Mouse (Mus musculus) embryonic facial prominence, embryonic 14.5 days (tissue): ENCODE results near the gene Cc2d2b. TPM values are rescaled to one million over a fixed set of nuclear protein-coding genes. Genes with fewer than 3 reads are reported as not detected.

ENCODE experiments used
- ATAC-seq: fragments of 200-750 bp; cut with Nextera tagmentation; 2 replicates; pipeline ENCODE4 v1.8.0; 2017; ENCODE audit warnings: low read depth, moderate number of reproducible peaks, moderate TSS enrichment
- DNase-seq: peaks from one replicate; pipeline ENCODE4 v3.0.0-alpha.2; 2015; ENCODE audit warnings: low spot score
- H3K27ac ChIP-seq: fragments of 300-500 bp; sonication (generic); replicated peaks from 2 replicates; pipeline ENCODE4 v1.5.1; 2014; ENCODE audit warnings: low read depth, mild to moderate bottlenecking, low read length, moderate library complexity
- H3K27me3 ChIP-seq: fragments of 300-500 bp; sonication (generic); replicated peaks from 2 replicates; pipeline ENCODE4 v1.6.1; 2014; ENCODE audit warnings: low read length; ENCODE audit not compliant: control insufficient read depth, insufficient read depth
- H3K36me3 ChIP-seq: fragments of 300-500 bp; sonication (generic); 2 replicates; pipeline ENCODE4 v1.6.1; 2014; ENCODE audit warnings: low read length, mixed read lengths; ENCODE audit not compliant: control insufficient read depth, insufficient read depth
- H3K4me1 ChIP-seq: fragments of 300-500 bp; sonication (generic); 2 replicates; pipeline ENCODE4 v1.6.1; 2014; ENCODE audit warnings: antibody characterized with exemption, low read length; ENCODE audit not compliant: control insufficient read depth, insufficient read depth
- H3K4me2 ChIP-seq: fragments of 300-500 bp; sonication (generic); 2 replicates; pipeline ENCODE4 v1.6.1; 2014; ENCODE audit warnings: low read depth, mild to moderate bottlenecking, low read length, moderate library complexity, mixed read lengths
- H3K4me3 ChIP-seq: fragments of 300-500 bp; sonication (generic); 2 replicates; pipeline ENCODE4 v1.5.1; 2014; ENCODE audit warnings: low read depth, mild to moderate bottlenecking, low read length
- H3K9ac ChIP-seq: fragments of 300-500 bp; sonication (generic); 2 replicates; pipeline ENCODE4 v1.6.1; 2014; ENCODE audit warnings: low read depth, mild to moderate bottlenecking, low read length, moderate library complexity, mixed read lengths
- H3K9me3 ChIP-seq: fragments of 300-500 bp; sonication (generic); 2 replicates; pipeline ENCODE4 v1.6.1; 2016; ENCODE audit warnings: low read length; ENCODE audit not compliant: control insufficient read depth
- WGBS: fragments of 180-500 bp; shearing (Covaris S2); extraction: QIAGEN DNeasy Blood & Tissue Kit; methylation state at CpG from one replicate; pipeline ENCODE4 v1.1.7; 2014; 5-methylcytosine and 5-hydroxymethylcytosine counted together
- polyA plus RNA-seq: library from polyadenylated mRNA; unstranded; fragments of >200 nt; fragmentation: Nextera tagmentation; extraction: Ambion mirVana; gene quantifications from 2 replicates; pipeline ENCODE4 v1.2.1, GENCODE M21; 2014

The Cc2d2b gene
- polyA plus RNA-seq, 1 experiment from 2014 or later = not detected

DNA sequence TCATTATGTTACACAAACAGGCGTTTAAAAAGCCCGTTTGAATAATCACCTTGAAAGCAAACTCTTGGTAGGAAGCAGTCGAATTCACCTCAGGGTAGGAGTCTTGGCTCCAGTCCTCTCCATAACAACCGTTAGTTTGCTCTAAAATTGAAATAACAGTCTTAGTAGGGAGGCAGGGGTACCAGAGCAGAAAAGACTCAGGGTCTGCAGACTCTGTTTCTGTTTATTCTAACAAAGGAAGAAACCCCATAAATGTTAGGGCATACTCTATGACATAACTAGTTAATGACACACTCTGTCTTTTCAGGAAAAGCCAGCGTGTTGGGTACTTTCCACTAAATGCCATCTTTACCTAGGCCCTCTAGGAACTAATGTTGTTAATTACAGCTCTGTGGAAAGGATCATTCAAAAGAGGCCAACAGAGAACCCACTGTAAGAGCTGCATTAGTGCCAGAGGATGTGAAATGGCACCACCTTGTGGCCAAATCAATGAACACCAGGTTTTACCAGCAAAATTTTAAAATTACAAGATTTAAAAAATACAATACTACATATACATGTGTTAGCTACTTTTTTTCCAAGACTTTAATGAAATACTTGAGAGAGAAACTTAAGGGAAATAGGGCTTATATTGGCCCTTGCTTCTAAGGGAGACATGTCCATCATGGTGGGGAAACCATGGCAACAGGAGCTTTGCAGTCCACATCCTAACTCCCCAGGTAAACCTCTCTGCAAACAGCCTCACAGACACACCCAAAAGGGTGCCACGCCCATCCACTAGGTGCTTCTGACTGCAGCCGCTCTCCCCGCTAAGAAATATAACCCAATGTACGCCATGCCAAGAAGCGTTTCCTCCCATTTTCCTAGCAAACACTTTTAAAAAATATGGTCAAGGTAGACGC is 26.2 kb upstream of the Cc2d2b start:
- no peaks in the 10 kb centered on the region for H3K36me3 ChIP-seq
- ATAC-seq (peak; percentile 64; the same call in 1 of the 2 replicates), DNase-seq (peak; percentile 85)
- H3K4me3 ChIP-seq = no peak overlapping the region
- no peaks in the 10 kb centered on the region for H3K4me1 ChIP-seq
- peak overlapping the region; percentile 53 for H3K27ac ChIP-seq
- H3K27me3 ChIP-seq = no peaks in the 10 kb centered on the region
- no peak overlapping the region for H3K4me2 ChIP-seq
- 51% methylated on average over 11 of the region's 11 CpGs for WGBS
- no peaks in the 10 kb centered on the region for H3K9me3 ChIP-seq
- no peak overlapping the region for H3K9ac ChIP-seq

DNA sequence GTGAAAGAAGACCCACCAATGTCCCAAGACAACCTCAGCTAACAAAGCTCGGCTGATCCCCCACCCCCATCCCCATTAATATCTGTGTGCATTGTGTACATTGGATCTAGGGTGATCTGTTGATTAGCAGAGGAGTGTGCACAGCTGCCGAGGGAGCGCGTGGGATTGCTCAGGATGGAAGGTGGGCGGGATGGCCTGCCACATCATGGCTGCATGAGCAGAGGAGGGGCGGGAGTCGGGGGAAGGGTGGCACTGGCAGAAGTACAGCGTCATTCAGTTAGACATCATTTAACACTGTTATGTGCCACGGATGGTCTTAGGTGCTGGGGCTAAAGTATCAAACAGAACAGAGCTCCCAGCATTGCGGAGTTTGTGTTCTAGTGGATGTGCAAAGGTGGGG is 25.0 kb upstream of the Cc2d2b start:
- DNase-seq (no peak), ATAC-seq (no peak)
- Histone ChIP-seq H3K27ac (no peak overlapping the region), H3K4me2 (no peak overlapping the region), H3K9ac (no peak overlapping the region), H3K4me1 (peaks cover 3% of the 10 kb centered on the region; the same call in 1 of the 2 replicates), H3K27me3 (no peaks in the 10 kb centered on the region), H3K9me3 (no peaks in the 10 kb centered on the region), H3K36me3 (no peaks in the 10 kb centered on the region), H3K4me3 (no peak overlapping the region)
- 51% methylated on average over 10 of the region's 10 CpGs for WGBS

DNA sequence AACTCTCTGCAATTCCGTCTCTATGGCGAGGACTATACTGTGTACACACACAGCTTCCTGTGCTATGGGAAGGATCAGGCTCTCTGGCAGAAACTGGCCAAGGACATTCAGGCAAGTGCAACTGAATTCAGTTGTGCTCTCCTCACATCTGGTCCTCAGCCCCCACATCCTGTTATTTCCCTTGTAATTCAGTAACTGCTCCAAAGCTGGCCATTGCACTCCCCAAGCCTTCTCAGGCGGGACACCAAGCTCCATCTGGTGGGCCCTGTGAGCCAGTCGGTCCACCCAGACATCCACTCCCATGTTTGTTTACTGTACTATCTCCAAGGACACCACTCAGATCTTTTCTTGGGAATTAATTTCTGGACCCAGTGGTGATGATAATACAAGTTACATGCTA is 22.4 kb upstream of the Cc2d2b start:
- no peak overlapping the region for H3K4me2 ChIP-seq
- H3K27ac ChIP-seq = no peak overlapping the region
- H3K4me3 ChIP-seq = no peak overlapping the region
- H3K9me3 ChIP-seq = no peaks in the 10 kb centered on the region
- H3K9ac ChIP-seq = no peak overlapping the region
- DNase-seq (peak; percentile 46), ATAC-seq (peak; percentile 30; the same call in 1 of the 2 replicates)
- 55% methylated on average over 4 of the region's 4 CpGs for WGBS
- no peaks in the 10 kb centered on the region for H3K36me3 ChIP-seq
- H3K27me3 ChIP-seq = no peaks in the 10 kb centered on the region
- H3K4me1 ChIP-seq = peaks cover 8% of the 10 kb centered on the region

DNA sequence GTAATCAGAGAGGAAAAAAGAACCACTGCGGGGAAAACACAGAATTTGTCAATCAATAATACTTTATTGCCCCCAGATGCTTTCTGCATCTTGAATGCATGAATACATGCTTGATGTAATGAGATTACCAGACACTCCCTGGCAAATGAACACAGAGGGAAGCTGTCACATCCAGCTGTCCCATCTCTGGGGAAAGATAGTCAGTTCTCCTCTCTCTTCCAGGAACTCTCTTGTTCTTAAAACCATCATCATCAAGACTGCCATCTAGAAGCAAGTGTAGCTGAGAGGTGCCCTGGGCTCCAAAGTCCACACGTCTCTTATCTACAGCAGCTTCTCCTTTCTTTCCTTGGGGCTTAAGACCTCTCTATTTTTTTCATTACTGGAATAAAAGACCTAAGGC is 21.9 kb upstream of the Cc2d2b start:
- H3K4me1 ChIP-seq = peaks cover 8% of the 10 kb centered on the region
- no peak overlapping the region for H3K9ac ChIP-seq
- H3K4me3 ChIP-seq = no peak overlapping the region
- no peak overlapping the region for H3K27ac ChIP-seq
- no peak overlapping the region for H3K4me2 ChIP-seq
- H3K36me3 ChIP-seq = no peaks in the 10 kb centered on the region
- DNase-seq (peak; percentile 26), ATAC-seq (no peak)
- WGBS = 54% methylated on average over 2 of the region's 2 CpGs
- no peaks in the 10 kb centered on the region for H3K9me3 ChIP-seq
- H3K27me3 ChIP-seq = no peaks in the 10 kb centered on the region

DNA sequence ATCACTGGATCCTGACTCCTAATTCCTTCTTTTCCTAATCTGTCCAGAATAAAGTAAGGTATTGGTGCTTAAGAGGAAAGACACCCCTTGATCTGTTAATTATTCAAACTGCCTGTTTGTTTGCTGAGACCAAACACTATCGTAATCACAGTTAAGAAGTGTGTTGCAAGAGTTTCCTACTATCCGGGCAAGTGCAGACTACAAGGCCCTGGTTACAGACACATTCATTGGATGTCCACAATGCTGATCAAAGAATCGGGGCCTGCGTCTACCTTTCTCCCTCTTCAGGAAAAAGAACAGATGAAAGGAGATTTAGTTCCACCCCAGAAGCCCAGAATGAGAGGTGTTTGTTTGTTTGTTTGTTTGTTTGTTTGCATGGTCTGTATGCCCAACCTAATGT is 20.3 kb upstream of the Cc2d2b start:
- Histone ChIP-seq H3K27ac (0 out of 2 replicates have a peak overlapping the region, but pooled peaks have one; percentile 44), H3K9me3 (no peaks in the 10 kb centered on the region), H3K27me3 (no peaks in the 10 kb centered on the region), H3K4me1 (peaks cover 8% of the 10 kb centered on the region), H3K4me2 (no peak overlapping the region), H3K9ac (no peak overlapping the region), H3K36me3 (no peaks in the 10 kb centered on the region), H3K4me3 (no peak overlapping the region)
- DNase-seq = no peak
- WGBS = 80% methylated on average over 4 of the region's 4 CpGs
- no peak for ATAC-seq

DNA sequence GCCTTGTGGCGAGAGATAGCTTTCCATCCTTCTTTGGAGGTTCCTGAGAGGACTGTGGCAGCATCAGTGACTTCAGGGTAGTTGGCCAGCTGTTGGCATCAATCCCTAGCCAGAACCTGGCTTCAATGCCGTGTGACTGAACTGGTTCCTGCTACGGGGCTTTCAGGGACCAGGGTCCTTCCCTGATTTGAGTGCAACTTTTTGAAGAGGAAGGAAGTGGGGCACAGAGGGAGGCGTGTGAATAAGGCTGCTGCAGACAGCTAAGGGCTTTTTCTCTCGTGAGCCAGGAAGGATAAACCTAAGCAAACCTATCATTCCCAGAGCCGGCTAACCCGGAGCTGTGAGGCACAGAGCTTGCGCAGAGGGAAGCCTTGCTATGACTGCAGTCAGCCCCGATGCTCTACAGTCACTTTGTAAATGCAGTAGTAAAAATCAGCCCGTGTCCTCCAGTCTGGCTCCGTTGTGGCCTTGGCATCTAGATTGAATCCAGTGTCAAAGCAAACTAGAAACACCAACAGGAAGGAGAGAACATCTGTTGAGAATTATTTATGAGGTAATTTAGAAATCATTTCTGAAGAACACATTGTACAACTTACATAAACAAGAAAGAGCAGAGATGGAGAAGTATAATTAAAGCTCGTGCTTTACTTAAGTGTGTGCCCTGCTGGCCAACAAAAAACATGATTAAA is 19.7 kb upstream of the Cc2d2b start:
- ATAC-seq (no peak), DNase-seq (peak; percentile 13)
- Histone ChIP-seq H3K9me3 (no peaks in the 10 kb centered on the region), H3K4me3 (no peak overlapping the region), H3K36me3 (no peaks in the 10 kb centered on the region), H3K9ac (no peak overlapping the region), H3K4me1 (peaks cover 8% of the 10 kb centered on the region), H3K27me3 (no peaks in the 10 kb centered on the region), H3K4me2 (no peak overlapping the region), H3K27ac (0 out of 2 replicates have a peak overlapping the region, but pooled peaks have one; percentile 44)
- WGBS = 30% methylated on average over 12 of the region's 12 CpGs

DNA sequence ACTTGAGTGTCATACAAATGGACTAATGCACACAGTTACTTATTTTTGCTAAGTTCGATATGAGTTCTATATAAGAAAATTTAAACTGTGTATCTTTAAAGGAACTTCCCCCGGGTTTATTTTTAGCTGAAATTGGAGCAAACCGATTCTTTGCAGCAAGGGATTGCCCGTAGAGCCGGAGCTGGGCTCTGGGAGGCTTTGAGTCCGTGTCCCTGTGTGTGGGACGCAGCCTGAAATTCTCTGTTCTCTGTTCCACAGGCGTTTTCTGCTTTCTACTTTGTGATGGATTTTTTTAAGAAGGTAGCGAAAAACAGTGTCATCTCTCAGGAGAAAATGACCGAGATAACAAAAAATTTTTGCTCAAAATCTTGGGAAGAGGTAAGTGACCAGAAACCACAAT is 15.1 kb upstream of the Cc2d2b start:
- peaks cover 6% of the 10 kb centered on the region for H3K4me1 ChIP-seq
- no peak for DNase-seq
- no peaks in the 10 kb centered on the region for H3K27me3 ChIP-seq
- no peak for ATAC-seq
- no peaks in the 10 kb centered on the region for H3K36me3 ChIP-seq
- no peak overlapping the region for H3K27ac ChIP-seq
- no peak overlapping the region for H3K4me3 ChIP-seq
- H3K9ac ChIP-seq = no peak overlapping the region
- H3K4me2 ChIP-seq = no peak overlapping the region
- no peaks in the 10 kb centered on the region for H3K9me3 ChIP-seq
- 65% methylated on average over 10 of the region's 10 CpGs for WGBS

DNA sequence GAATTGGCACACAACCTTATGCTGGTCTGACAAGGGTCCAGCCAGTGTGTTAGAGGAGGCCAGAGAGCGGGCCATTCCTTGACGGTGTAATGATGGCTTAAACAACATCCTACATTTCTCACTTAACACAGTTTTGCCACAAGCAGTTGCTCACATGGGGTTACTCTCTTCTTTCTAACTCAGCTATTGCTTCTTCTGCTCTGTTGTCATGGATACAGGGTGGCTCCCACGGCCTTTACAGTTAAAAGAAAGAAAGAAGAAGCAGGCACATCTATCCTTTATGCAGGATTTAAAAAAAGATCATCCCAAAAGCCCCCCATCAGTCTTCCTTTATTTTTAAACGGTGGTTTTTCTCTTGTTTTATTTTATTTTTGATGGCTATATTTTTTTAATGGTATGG is 14.7 kb upstream of the Cc2d2b start:
- Histone ChIP-seq H3K9me3 (no peaks in the 10 kb centered on the region), H3K4me3 (no peak overlapping the region), H3K4me1 (peaks cover 2% of the 10 kb centered on the region), H3K27me3 (no peaks in the 10 kb centered on the region), H3K27ac (no peak overlapping the region), H3K9ac (no peak overlapping the region), H3K4me2 (no peak overlapping the region), H3K36me3 (no peaks in the 10 kb centered on the region)
- WGBS = 61% methylated on average over 4 of the region's 4 CpGs
- DNase-seq (no peak), ATAC-seq (no peak)
